21 mouse cellular contexts compared by ENCODE assay signal in the genomic region with DNA sequence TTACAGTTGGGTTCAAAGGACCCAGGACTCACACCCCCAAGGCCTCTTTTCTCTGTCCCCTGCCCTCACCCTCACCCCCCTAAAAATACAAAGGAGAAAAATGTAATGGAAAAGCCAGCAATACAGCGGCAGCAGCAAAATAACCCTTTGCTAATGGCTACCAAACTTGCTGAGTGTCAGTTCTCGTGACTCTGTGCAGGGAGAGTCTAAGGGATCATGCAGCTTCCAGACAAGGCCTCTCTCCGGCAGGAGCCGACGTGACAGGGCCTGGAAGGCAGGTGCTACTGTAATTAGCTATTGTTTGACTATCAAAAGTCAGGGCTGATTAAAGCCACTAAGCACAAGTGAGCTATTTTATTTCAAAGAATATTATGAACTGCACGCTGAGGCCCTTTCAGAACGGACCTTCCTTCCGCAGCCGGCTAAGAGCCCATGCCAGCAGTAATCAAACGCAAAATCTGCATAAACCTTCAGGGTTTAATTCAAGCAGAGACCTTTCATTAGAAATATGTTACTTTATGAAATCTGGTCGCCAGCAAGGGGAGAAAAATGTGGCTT.
DNase-seq lines count a peak whose midpoint lies in the region; ATAC-seq and TF ChIP-seq lines count a peak whose summit lies in the region.
"Had no signal": no experiment of that assay in that cellular context is flagged by ENCODE, and none has a peak within 500 bp of the region (broad histone marks: within the 10 kb centered on the region; RNA-seq: fewer than 3 reads in every experiment).

No protein-coding gene starts in this region.

- H3K27me3 ChIP-seq in forebrain, embryonic 10.5 days (ENCODE audit: poor library complexity, severe bottlenecking), result peaks cover 98% of the 10 kb centered on the region
- peaks cover 19% of the 10 kb centered on the region for H3K27me3 ChIP-seq in forebrain, embryonic 11.5 days (ENCODE audit: control insufficient read depth, insufficient read depth, low read length)
- no peaks in the 10 kb centered on the region for H3K27me3 ChIP-seq in heart, embryonic 14.5 days (ENCODE audit: control insufficient read depth, insufficient read depth, low read length)
- peaks cover 15% of the 10 kb centered on the region for H3K27me3 ChIP-seq in heart, embryonic 12.5 days (replicated peaks)
- peaks cover 33% of the 10 kb centered on the region for H3K27me3 ChIP-seq in midbrain, embryonic 14.5 days (ENCODE audit: control insufficient read depth, insufficient read depth, low read length)
- H3K27me3 ChIP-seq in midbrain, postnatal 0 days (ENCODE audit: insufficient read depth, low read length), result 0 out of 2 replicates have a peak, but pooled peaks cover 6% of the 10 kb centered on the region
- H3K27me3 ChIP-seq: heart, embryonic 15.5 days had no signal

- H3K4me3 ChIP-seq in forebrain, embryonic 10.5 days, result no peak overlapping the region
- no peak overlapping the region for H3K4me3 ChIP-seq in forebrain, embryonic 11.5 days (ENCODE audit: low read depth, low read length)
- H3K4me3 ChIP-seq in heart, embryonic 14.5 days (ENCODE audit: control insufficient read depth in 1 of 2, insufficient read depth in 1 of 2, low read depth in 1 of 2, low read length in 2 of 2), result no peak overlapping the region
- H3K4me3 ChIP-seq in heart, embryonic 12.5 days, result no peak overlapping the region
- H3K4me3 ChIP-seq in midbrain, embryonic 14.5 days (replicated peaks; ENCODE audit: low read depth, low read length), result no peak overlapping the region
- H3K4me3 ChIP-seq in midbrain, postnatal 0 days (ENCODE audit: low read depth, low read length), result no peak overlapping the region
- H3K4me3 ChIP-seq: heart, adult 2 months; heart, embryonic 15.5 days had no signal

- H3K4me2 ChIP-seq in forebrain, embryonic 11.5 days (ENCODE audit: low read depth, low read length, severe bottlenecking), result no peak overlapping the region
- no peak overlapping the region for H3K4me2 ChIP-seq in heart, embryonic 14.5 days (ENCODE audit: low read length)
- no peak overlapping the region for H3K4me2 ChIP-seq in heart, embryonic 12.5 days
- H3K4me2 ChIP-seq in midbrain, embryonic 14.5 days (ENCODE audit: low read length), result no peak overlapping the region
- no peak overlapping the region for H3K4me2 ChIP-seq in midbrain, postnatal 0 days (ENCODE audit: low read depth, low read length, poor library complexity, severe bottlenecking)
- H3K4me2 ChIP-seq: heart, embryonic 15.5 days; hindbrain, embryonic 14.5 days had no signal

- no peak for ATAC-seq in forebrain, embryonic 11.5 days (replicated peaks; ENCODE audit: low FRiP score)
- no peak for ATAC-seq in heart, embryonic 14.5 days (ENCODE audit: insufficient number of reproducible peaks, insufficient read depth, low FRiP score, low read depth)
- ATAC-seq in heart, embryonic 12.5 days (ENCODE audit: insufficient number of reproducible peaks, low FRiP score), result no peak
- no peak for ATAC-seq in midbrain, embryonic 14.5 days (ENCODE audit: low FRiP score, low TSS enrichment)
- no peak for ATAC-seq in midbrain, postnatal 0 days (ENCODE audit: low FRiP score)
- ATAC-seq: CD4-positive, CD25-positive, alpha-beta regulatory T cell, adult 4 months had no signal

- H3K9ac ChIP-seq in forebrain, embryonic 11.5 days (ENCODE audit: low read length), result no peak overlapping the region
- peak overlapping the region; percentile 21; the same call in 1 of the 2 replicates for H3K9ac ChIP-seq in heart, embryonic 14.5 days (ENCODE audit: low read length)
- H3K9ac ChIP-seq in heart, embryonic 12.5 days, result no peak overlapping the region
- 0 out of 2 replicates have a peak overlapping the region, but pooled peaks have one; percentile 0 for H3K9ac ChIP-seq in midbrain, embryonic 14.5 days (replicated peaks; ENCODE audit: low read length)
- H3K9ac ChIP-seq in midbrain, postnatal 0 days (replicated peaks; ENCODE audit: low read length, poor library complexity, severe bottlenecking), result no peak overlapping the region
- H3K9ac ChIP-seq: heart, embryonic 15.5 days; hindbrain, embryonic 14.5 days had no signal

- TF ChIP-seq CTCF in midbrain, postnatal 0 days (IDR thresholded peaks at IDR 0.05), result no peak

- peaks cover 64% of the 10 kb centered on the region for H3K4me1 ChIP-seq in forebrain, embryonic 10.5 days
- peaks cover 6% of the 10 kb centered on the region; the same call in 1 of the 2 replicates for H3K4me1 ChIP-seq in forebrain, embryonic 11.5 days (replicated peaks; ENCODE audit: control insufficient read depth, insufficient read depth, low read length)
- H3K4me1 ChIP-seq in heart, embryonic 14.5 days (ENCODE audit: control insufficient read depth in 2 of 2, insufficient read depth in 2 of 2, low read length in 2 of 2), result peaks cover 7 to 31% of the 10 kb centered on the region in 2 experiments; a peak in 3 of 4 replicates
- H3K4me1 ChIP-seq in heart, embryonic 12.5 days (replicated peaks), result peaks cover 38% of the 10 kb centered on the region
- H3K4me1 ChIP-seq in midbrain, embryonic 14.5 days (ENCODE audit: control insufficient read depth, insufficient read depth, low read length), result peaks cover 6% of the 10 kb centered on the region; the same call in 1 of the 2 replicates
- no peaks in the 10 kb centered on the region for H3K4me1 ChIP-seq in midbrain, postnatal 0 days (ENCODE audit: insufficient read depth, low read length)

- no peaks in the 10 kb centered on the region for H3K9me3 ChIP-seq in forebrain, embryonic 10.5 days
- no peaks in the 10 kb centered on the region for H3K9me3 ChIP-seq in forebrain, embryonic 11.5 days (ENCODE audit: control insufficient read depth, low read length)
- no peaks in the 10 kb centered on the region for H3K9me3 ChIP-seq in heart, embryonic 14.5 days (ENCODE audit: control insufficient read depth, low read length)
- no peaks in the 10 kb centered on the region for H3K9me3 ChIP-seq in heart, embryonic 12.5 days (replicated peaks)
- H3K9me3 ChIP-seq in midbrain, embryonic 14.5 days (ENCODE audit: control insufficient read depth, low read length), result no peaks in the 10 kb centered on the region
- no peaks in the 10 kb centered on the region for H3K9me3 ChIP-seq in midbrain, postnatal 0 days (ENCODE audit: low read length)
- H3K9me3 ChIP-seq: heart, embryonic 15.5 days had no signal

- peaks cover 13% of the 10 kb centered on the region for H3K36me3 ChIP-seq in forebrain, embryonic 10.5 days (replicated peaks)
- H3K36me3 ChIP-seq in forebrain, embryonic 11.5 days (ENCODE audit: control insufficient read depth, insufficient read depth, low read length), result no peaks in the 10 kb centered on the region
- no peaks in the 10 kb centered on the region for H3K36me3 ChIP-seq in heart, embryonic 14.5 days (ENCODE audit: control insufficient read depth, insufficient read depth, low read length)
- H3K36me3 ChIP-seq in heart, embryonic 12.5 days, result no peaks in the 10 kb centered on the region
- no peaks in the 10 kb centered on the region for H3K36me3 ChIP-seq in midbrain, embryonic 14.5 days (ENCODE audit: control insufficient read depth, insufficient read depth, low read length)
- H3K36me3 ChIP-seq in midbrain, postnatal 0 days (ENCODE audit: insufficient read depth, low read length), result no peaks in the 10 kb centered on the region
- H3K36me3 ChIP-seq: G1E; heart, embryonic 15.5 days had no signal

- no peak for DNase-seq in forebrain, embryonic 10.5 days (ENCODE audit: extremely low spot score, low spot score)
- no peak for DNase-seq in forebrain, embryonic 11.5 days (ENCODE audit: low spot score)
- peak; percentile 34 for DNase-seq in midbrain, embryonic 14.5 days
- no peak for DNase-seq in midbrain, postnatal 0 days (ENCODE audit: low spot score)
- no peak for DNase-seq in spleen, postnatal 4 days (ENCODE audit: low spot score in 2 of 2)
- DNase-seq: adrenal gland, adult 8-10 months; B cell, adult 2 months; cerebellum, adult 18-20 months; cerebellum, adult 9-11 months; cerebellum, postnatal 36 days; gastrocnemius, postnatal 14 days; heart, adult 2 months; heart, postnatal 14 days; kidney, adult 11 months; kidney, adult 9 months had no signal

- WGBS in forebrain, embryonic 10.5 days, result 42% methylated on average over 11 of the region's 11 CpGs
- 24% methylated on average over 11 of the region's 11 CpGs for WGBS in forebrain, embryonic 11.5 days
- 55% methylated on average over 11 of the region's 11 CpGs for WGBS in heart, embryonic 14.5 days
- 60% methylated on average over 11 of the region's 11 CpGs for WGBS in heart, embryonic 12.5 days
- WGBS in midbrain, embryonic 14.5 days, result 31% methylated on average over 11 of the region's 11 CpGs
- 35% methylated on average over 11 of the region's 11 CpGs for WGBS in midbrain, postnatal 0 days

- 0 out of 2 replicates have a peak overlapping the region, but pooled peaks have one; percentile 40 for H3K27ac ChIP-seq in forebrain, embryonic 10.5 days
- no peak overlapping the region for H3K27ac ChIP-seq in forebrain, embryonic 11.5 days (ENCODE audit: low read depth, low read length)
- peak overlapping the region; percentile 5 to 16; a peak in 1 of 4 replicates for H3K27ac ChIP-seq in heart, embryonic 14.5 days (replicated peaks in 1 of 2; ENCODE audit: control insufficient read depth in 1 of 2, insufficient read depth in 1 of 2, low read depth in 2 of 2, low read length in 2 of 2)
- no peak overlapping the region for H3K27ac ChIP-seq in heart, embryonic 12.5 days (ENCODE audit: poor library complexity, severe bottlenecking)
- H3K27ac ChIP-seq in midbrain, embryonic 14.5 days (replicated peaks; ENCODE audit: low read depth, low read length), result no peak overlapping the region
- no peak overlapping the region for H3K27ac ChIP-seq in midbrain, postnatal 0 days (ENCODE audit: low read depth, low read length)
- H3K27ac ChIP-seq: heart, adult 2 months; heart, embryonic 15.5 days; hindbrain, embryonic 14.5 days had no signal

Comparison
In these comparisons a context has a peak if more than half of its experiments do, and no peak if none do; other contexts are left out.
1. H3K27ac ChIP-seq: peak in forebrain, embryonic 10.5 days (single experiment) and heart, embryonic 14.5 days (2 of 2); none in forebrain, embryonic 11.5 days (single experiment), heart, embryonic 12.5 days (single experiment), midbrain, embryonic 14.5 days (single experiment) and midbrain, postnatal 0 days (single experiment).
2. H3K9ac ChIP-seq: peak in heart, embryonic 14.5 days (single experiment) and midbrain, embryonic 14.5 days (single experiment); none in forebrain, embryonic 11.5 days (single experiment), heart, embryonic 12.5 days (single experiment) and midbrain, postnatal 0 days (single experiment).